Mouse (Mus musculus) CH12.LX (cell line): ENCODE measurements around the gene Gm10643. TPM values are rescaled to one million over a fixed set of nuclear protein-coding genes. Genes with fewer than 3 reads are reported as not detected.

ENCODE experiments used
- DNase-seq: peaks from one replicate; pipeline ENCODE4 v3.0.0-alpha.2; 2013; ENCODE audit errors: extremely low read depth
- H3K27ac ChIP-seq: 2 replicates; pipeline ENCODE4 v1.5.1; 2012; ENCODE audit warnings: low read depth, mild to moderate bottlenecking, control low read depth, moderate library complexity; ENCODE audit not compliant: insufficient read depth
- H3K27me3 ChIP-seq: replicated peaks from 2 replicates; pipeline ENCODE3; 2012; ENCODE audit warnings: inconsistent platforms
- H3K36me3 ChIP-seq, 2 experiments: replicated peaks in 1 of 2; 2 replicates each; pipeline versions ENCODE3 to v1.6.1; 2012; ENCODE audit warnings: inconsistent platforms in 1 of 2, low read length in 1 of 2, mild to moderate bottlenecking in 1 of 2, mixed read lengths in 1 of 2, moderate library complexity in 1 of 2; ENCODE audit not compliant: control insufficient read depth in 1 of 2, insufficient read depth in 1 of 2
- H3K4me1 ChIP-seq, 2 experiments: 2 replicates each; pipeline ENCODE4 v1.6.1; 2012; ENCODE audit warnings: inconsistent platforms in 1 of 2, moderate library complexity in 1 of 2; ENCODE audit not compliant: insufficient read depth in 2 of 2, control insufficient read depth in 1 of 2
- H3K4me2 ChIP-seq: 2 replicates; pipeline ENCODE4 v1.6.1; 2012; ENCODE audit warnings: low read depth, mild to moderate bottlenecking, control low read depth; ENCODE audit not compliant: poor library complexity, insufficient read depth, severe bottlenecking
- H3K4me3 ChIP-seq, 3 experiments: fragments of 150-350 bp in 1 of 3; sonication (generic) in 1 of 3; replicated peaks in 1 of 3; 2 replicates each; pipeline versions ENCODE3 to v1.5.1; 2011 to 2012; ENCODE audit warnings: low read depth in 2 of 3, low read length in 2 of 3, mild to moderate bottlenecking in 2 of 3, moderate library complexity in 2 of 3, control low read depth in 1 of 3, improper control_type of control experiment in 1 of 3, inconsistent platforms in 1 of 3, mixed read lengths in 1 of 3; ENCODE audit not compliant: poor library complexity in 1 of 3
- H3K79me2 ChIP-seq: replicated peaks from 2 replicates; pipeline ENCODE4 v1.6.1; 2012; ENCODE audit warnings: mild to moderate bottlenecking, moderate library complexity; ENCODE audit not compliant: control insufficient read depth, poor library complexity, insufficient read depth, severe bottlenecking; ENCODE audit errors: extremely low read depth
- H3K9ac ChIP-seq: 2 replicates; pipeline ENCODE4 v1.6.1; 2012; ENCODE audit warnings: low read depth, mild to moderate bottlenecking, control low read depth, moderate library complexity; ENCODE audit not compliant: insufficient read depth
- H3K9me3 ChIP-seq: replicated peaks from 2 replicates; pipeline ENCODE3; 2012; ENCODE audit warnings: low read length, inconsistent platforms, mixed read lengths
- BHLHE40 ChIP-seq: IDR thresholded peaks from 2 replicates; pipeline ENCODE4 v1.6.1; 2011; ENCODE audit warnings: mild to moderate bottlenecking, low read depth, low read length, improper control_type of control experiment
- CHD2 ChIP-seq: IDR thresholded peaks from 2 replicates; pipeline ENCODE4 v1.6.1; 2011; ENCODE audit warnings: low read length, improper control_type of control experiment
- CTCF ChIP-seq, 2 experiments: IDR thresholded peaks in 1 of 2; conservative IDR thresholded peaks in 1 of 2; 2 replicates each; pipeline ENCODE4 v1.5.1; 2011 to 2012; ENCODE audit warnings: low read depth in 2 of 2, low read length in 2 of 2, improper control_type of control experiment in 1 of 2, inconsistent platforms in 1 of 2, mild to moderate bottlenecking in 1 of 2, moderate library complexity in 1 of 2
- ELF1 ChIP-seq: IDR thresholded peaks from 2 replicates; pipeline ENCODE4 v1.6.1; 2014; ENCODE audit warnings: low read depth, mild to moderate bottlenecking, inconsistent platforms, low read length, improper control_type of control experiment
- EP300 ChIP-seq: IDR thresholded peaks from 2 replicates; pipeline ENCODE4 v1.6.1; 2011; ENCODE audit warnings: low read length, improper control_type of control experiment
- GABPA ChIP-seq: IDR thresholded peaks from 2 replicates; pipeline ENCODE4 v1.6.1; 2012; ENCODE audit warnings: low read depth, low read length, improper control_type of control experiment, inconsistent platforms; ENCODE audit not compliant: insufficient replicate concordance
- HCFC1 ChIP-seq: IDR thresholded peaks from 2 replicates; pipeline ENCODE4 v1.6.1; 2012; ENCODE audit warnings: low read depth, mild to moderate bottlenecking, inconsistent platforms, low read length, improper control_type of control experiment
- IRF4 ChIP-seq: IDR thresholded peaks from 2 replicates; pipeline ENCODE4 v1.6.1; 2014; ENCODE audit warnings: low read depth, mild to moderate bottlenecking, inconsistent platforms, low read length, improper control_type of control experiment
- JUN ChIP-seq: IDR thresholded peaks from 2 replicates; pipeline ENCODE4 v1.6.1; 2011; ENCODE audit warnings: low read depth, mild to moderate bottlenecking, low read length, improper control_type of control experiment, moderate library complexity; ENCODE audit not compliant: insufficient read depth
- KAT2A ChIP-seq: IDR thresholded peaks from 2 replicates; pipeline ENCODE4 v1.6.1; 2012; ENCODE audit warnings: low read length, improper control_type of control experiment, inconsistent platforms; ENCODE audit not compliant: insufficient replicate concordance
- MAX ChIP-seq: IDR thresholded peaks from 2 replicates; pipeline ENCODE4 v1.6.1; 2011; ENCODE audit warnings: low read length, improper control_type of control experiment
- MEF2A ChIP-seq: IDR thresholded peaks from 2 replicates; pipeline ENCODE4 v1.6.1; 2014; ENCODE audit warnings: low read depth, mild to moderate bottlenecking, inconsistent platforms, low read length, improper control_type of control experiment, borderline replicate concordance
- MYC ChIP-seq: IDR thresholded peaks from 2 replicates; pipeline ENCODE4 v1.6.1; 2011; ENCODE audit warnings: low read depth, mild to moderate bottlenecking, improper control_type of control experiment, low read length
- NRF1 ChIP-seq: IDR thresholded peaks from 2 replicates; pipeline ENCODE4 v1.6.1; 2014; ENCODE audit warnings: low read depth, mild to moderate bottlenecking, inconsistent platforms, low read length, improper control_type of control experiment, moderate library complexity
- PAX5 ChIP-seq: IDR thresholded peaks from 2 replicates; pipeline ENCODE4 v1.6.1; 2012; ENCODE audit warnings: low read length, inconsistent platforms, mixed read lengths
- POLR2A ChIP-seq: IDR thresholded peaks from 2 replicates; pipeline ENCODE4 v1.6.1; 2011; ENCODE audit warnings: low read depth, mild to moderate bottlenecking, improper control_type of control experiment, low read length
- POLR2AphosphoS2 ChIP-seq: IDR thresholded peaks from 2 replicates; pipeline ENCODE4 v1.6.1; 2011; ENCODE audit warnings: low read depth, low read length, improper control_type of control experiment
- RAD21 ChIP-seq: IDR thresholded peaks from 2 replicates; pipeline ENCODE4 v1.6.1; 2011; ENCODE audit warnings: low read depth, mild to moderate bottlenecking, low read length, improper control_type of control experiment, moderate library complexity
- SIN3A ChIP-seq: IDR thresholded peaks from 2 replicates; pipeline ENCODE4 v1.6.1; 2012; ENCODE audit warnings: low read length, improper control_type of control experiment, inconsistent platforms
- SMC3 ChIP-seq: IDR thresholded peaks from 2 replicates; pipeline ENCODE4 v1.6.1; 2011; ENCODE audit warnings: low read depth, low read length, improper control_type of control experiment
- TBP ChIP-seq: conservative IDR thresholded peaks from 2 replicates; pipeline ENCODE4 v1.6.1; 2011; ENCODE audit warnings: low read depth, low read length, improper control_type of control experiment
- TCF12 ChIP-seq: IDR thresholded peaks from 2 replicates; pipeline ENCODE4 v1.6.1; 2014; ENCODE audit warnings: low read depth, mild to moderate bottlenecking, inconsistent platforms, low read length, improper control_type of control experiment
- UBTF ChIP-seq: IDR thresholded peaks from 2 replicates; pipeline ENCODE4 v1.6.1; 2012; ENCODE audit warnings: low read depth, mild to moderate bottlenecking, inconsistent platforms, low read length, improper control_type of control experiment, moderate library complexity
- USF1 ChIP-seq: IDR thresholded peaks from 2 replicates; pipeline ENCODE4 v1.6.1; 2014; ENCODE audit warnings: low read depth, mild to moderate bottlenecking, inconsistent platforms, low read length, improper control_type of control experiment
- USF2 ChIP-seq: conservative IDR thresholded peaks from 2 replicates; pipeline ENCODE4 v1.6.1; 2011; ENCODE audit warnings: low read depth, low read length, improper control_type of control experiment
- ZC3H11A ChIP-seq: IDR thresholded peaks from 2 replicates; pipeline ENCODE4 v1.6.1; 2012; ENCODE audit warnings: low read depth, mild to moderate bottlenecking, inconsistent platforms, low read length, improper control_type of control experiment
- ZKSCAN1 ChIP-seq: IDR thresholded peaks from 2 replicates; pipeline ENCODE4 v1.6.1; 2012; ENCODE audit warnings: low read depth, inconsistent platforms, low read length, improper control_type of control experiment, borderline replicate concordance
- ZNF384 ChIP-seq: IDR thresholded peaks from 2 replicates; pipeline ENCODE4 v1.6.1; 2012; ENCODE audit warnings: low read depth, low read length, improper control_type of control experiment, inconsistent platforms
- dilution Hi-C: fragments of 300-500 bp; cut with MboI; formaldehyde crosslinking; loops from 2 replicates; pipeline ENCODE4 v1.14.3; 2020; ENCODE audit warnings: low sequenced_read_pairs; ENCODE audit not compliant: extremely low pct_unique_long_range_greater_than_20kb, extremely low pct_ligation_motif_present
- in situ Hi-C: fragments of 300-500 bp; cut with MboI; formaldehyde crosslinking; loops from 3 replicates; pipeline ENCODE4 v1.14.3; 2019; ENCODE audit warnings: low sequenced_read_pairs, low pct_ligation_motif_present, low pct_unique_long_range_greater_than_20kb, mixed read lengths
- polyA plus RNA-seq: library from polyadenylated mRNA; unstranded; fragments of >175 nt; gene quantifications from 2 replicates; pipeline ENCODE4 v1.2.1, GENCODE M21; 2012; ENCODE audit warnings: low read depth; ENCODE audit not compliant: insufficient read length
- total RNA-seq, 2 experiments: library from RNA; depleted of rRNA; stranded (reverse); fragments of 300-350 nt in 1 of 2; fragments of >200 nt in 1 of 2; gene quantifications; 2 replicates each; pipeline ENCODE4 v1.2.3; 2012 to 2014

Gene Gm10643
- total and polyA plus RNA-seq, 3 experiments = 0.14 to 0.76 (median 0.42) TPM

DNA sequence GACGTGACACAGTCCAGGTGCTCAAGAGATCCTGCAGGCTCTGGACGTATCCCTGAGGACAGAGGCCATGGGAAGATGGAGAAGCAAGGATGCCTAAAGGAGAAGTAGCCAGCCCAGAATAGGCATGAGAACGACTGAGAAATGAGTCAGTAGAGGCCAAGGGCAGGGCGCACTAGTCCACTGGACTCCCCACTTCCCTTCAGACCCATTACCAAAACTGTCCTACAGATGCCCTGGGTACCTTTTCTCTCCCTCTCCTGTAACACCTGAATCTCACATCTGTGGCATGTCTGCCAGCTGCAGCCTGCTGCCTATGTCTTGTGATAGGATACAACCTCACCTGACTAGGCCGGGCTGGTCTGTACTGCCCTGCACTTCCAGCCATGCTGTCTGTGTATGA is 5.3 kb upstream of the Gm10643 start:
- in situ Hi-C loops = no loop called here
- Histone ChIP-seq H3K9me3 (no peaks in the 10 kb centered on the region), H3K4me3 (no peak overlapping the region), H3K36me3 (peaks cover 14 to 42% of the 10 kb centered on the region in 2 experiments), H3K4me1 (peaks cover 16 to 46% of the 10 kb centered on the region in 2 experiments), H3K4me2 (no peak overlapping the region), H3K79me2 (peaks cover 14% of the 10 kb centered on the region), H3K27me3 (no peaks in the 10 kb centered on the region), H3K9ac (no peak overlapping the region), H3K27ac (no peak overlapping the region)
- no peak for DNase-seq
- no peak for TF ChIP-seq ZKSCAN1
- no peak for TF ChIP-seq UBTF
- TF ChIP-seq SMC3 = no peak
- no peak for TF ChIP-seq RAD21
- no peak for TF ChIP-seq ELF1
- no peak for TF ChIP-seq POLR2A
- no peak for TF ChIP-seq USF2
- TF ChIP-seq BHLHE40 = no peak
- no peak for TF ChIP-seq POLR2AphosphoS2
- TF ChIP-seq GABPA = no peak
- no peak for TF ChIP-seq ZNF384
- no peak for TF ChIP-seq CTCF (conservative IDR thresholded peaks at IDR 0.05 in 1 of 2, IDR thresholded peaks at IDR 0.05 in 1 of 2; ENCODE audit: low read depth in 2 of 2, low read length in 2 of 2)
- no peak for TF ChIP-seq NRF1
- TF ChIP-seq MYC = no peak
- TF ChIP-seq PAX5 = no peak
- no peak for TF ChIP-seq MEF2A
- TF ChIP-seq TBP = no peak
- no peak for TF ChIP-seq EP300
- no peak for TF ChIP-seq CHD2
- dilution Hi-C loops = no loop called here

- Histone ChIP-seq H3K4me2 (no peak overlapping the region), H3K9ac (no peak overlapping the region), H3K79me2 (peaks cover 14% of the 10 kb centered on the region), H3K36me3 (peaks cover 10 to 37% of the 10 kb centered on the region in 2 experiments), H3K27ac (no peak overlapping the region), H3K4me1 (peaks cover 16 to 51% of the 10 kb centered on the region in 2 experiments), H3K27me3 (no peaks in the 10 kb centered on the region), H3K4me3 (no peak overlapping the region), H3K9me3 (no peaks in the 10 kb centered on the region)
- DNase-seq = no peak
- TF ChIP-seq KAT2A = no peak
- no peak for TF ChIP-seq HCFC1
- TF ChIP-seq PAX5 = no peak
- no peak for TF ChIP-seq ZKSCAN1
- TF ChIP-seq USF1 = no peak
- TF ChIP-seq EP300 = no peak
- TF ChIP-seq SIN3A = no peak
- no peak for TF ChIP-seq JUN
- no peak for TF ChIP-seq CHD2
- TF ChIP-seq TCF12 = no peak
- no peak for TF ChIP-seq MAX
- no peak for TF ChIP-seq MEF2A
- TF ChIP-seq ZC3H11A = no peak
- TF ChIP-seq MYC = no peak
- no peak for TF ChIP-seq IRF4
- in situ Hi-C loops = no loop called here
- dilution Hi-C loops = no loop called here
These were observed 4.8 kb upstream of the Gm10643 start for GRCm38 (mm10) chr8:84069750-84070149.
